Mouse (Mus musculus): ENCODE measurements around the gene Cdk5. TPM values are rescaled to one million over a fixed set of nuclear protein-coding genes. Genes with fewer than 3 reads are reported as not detected.

Gene Cdk5
- total RNA-seq, 2 experiments from 2014 or later = 12.4 to 13.4 TPM

DNA sequence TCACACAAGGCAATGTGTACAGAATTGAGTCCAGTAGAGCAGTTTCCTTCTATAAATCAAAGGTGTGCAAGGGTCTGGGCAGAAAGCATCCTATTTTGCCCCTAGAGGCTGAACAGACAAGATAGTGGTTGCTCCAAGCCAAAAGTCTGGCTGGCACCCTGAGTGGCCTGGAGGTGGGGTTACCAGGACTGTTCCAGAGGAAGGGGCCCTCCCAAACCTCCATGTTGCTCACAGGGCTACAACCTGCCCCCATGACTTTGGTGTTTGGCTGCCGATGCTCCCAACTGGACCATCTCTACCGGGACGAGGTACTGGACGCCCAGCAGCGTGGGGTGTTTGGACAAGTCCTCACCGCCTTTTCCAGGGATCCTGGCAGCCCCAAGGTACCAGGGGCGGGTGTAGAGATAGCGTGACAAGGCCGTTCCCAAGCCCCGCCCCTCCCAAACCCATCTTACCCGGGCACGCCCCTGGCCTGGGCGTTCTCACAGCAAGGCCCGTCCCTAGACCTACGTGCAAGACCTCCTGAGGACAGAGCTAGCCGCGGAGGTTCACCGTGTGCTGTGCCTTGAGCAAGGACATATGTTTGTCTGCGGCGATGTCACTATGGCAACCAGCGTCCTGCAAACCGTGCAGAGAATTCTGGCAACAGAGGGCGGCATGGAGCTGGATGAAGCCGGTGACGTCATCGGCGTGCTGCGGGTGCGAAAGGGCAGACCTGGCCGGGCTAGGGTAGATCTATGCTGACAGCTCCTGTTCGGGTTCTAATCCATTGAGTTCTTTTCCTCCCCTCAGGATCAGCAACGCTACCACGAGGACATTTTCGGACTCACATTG is 40.1 kb downstream of the Cdk5 start:
- intact Hi-C loops (cut with DNase I; ENCODE audit: low total_unique reads) = no loop called here
- DNase-seq = peak; percentile 83

DNA sequence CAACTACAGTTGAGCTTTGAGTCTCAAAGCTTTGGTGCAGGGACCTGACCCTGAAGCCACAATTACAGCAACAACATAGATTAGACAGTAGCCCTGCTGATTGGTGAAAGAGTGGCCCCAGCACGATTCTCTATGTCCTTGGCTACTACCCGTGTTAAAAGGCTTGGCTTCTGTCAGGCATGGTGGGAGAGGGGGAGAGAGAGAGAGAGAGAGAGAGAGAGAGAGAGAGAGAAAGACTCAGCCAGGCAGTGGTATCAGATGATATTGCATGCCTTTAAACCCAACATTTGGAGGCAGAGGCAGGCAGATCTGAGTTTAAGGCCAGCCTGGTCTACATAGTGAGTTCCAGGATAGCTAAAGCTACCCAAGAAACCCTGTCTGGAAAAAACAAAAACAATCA is 41.3 kb downstream of the Cdk5 start:
- DNase-seq = no peak
- intact Hi-C loops (cut with DNase I; ENCODE audit: low total_unique reads) = no loop called here

DNA sequence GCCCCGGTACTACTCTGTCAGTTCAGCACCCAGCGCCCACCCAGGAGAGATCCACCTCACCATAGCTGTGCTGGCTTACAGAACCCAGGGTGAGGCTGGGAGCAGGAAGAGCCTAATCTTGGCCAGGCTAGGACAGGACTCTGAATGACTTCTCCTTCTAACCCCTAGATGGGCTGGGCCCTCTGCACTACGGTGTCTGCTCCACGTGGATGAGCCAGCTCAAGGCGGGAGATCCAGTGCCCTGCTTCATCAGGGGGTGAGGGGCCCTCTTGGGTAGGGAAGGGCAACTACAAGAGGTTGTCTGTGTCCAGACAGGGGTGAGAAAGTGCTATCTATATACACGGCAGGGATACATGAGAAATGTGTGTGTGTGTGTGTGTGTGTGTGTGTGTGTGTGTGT is 41.8 kb downstream of the Cdk5 start:
- DNase-seq = no peak
- intact Hi-C loops (cut with DNase I; ENCODE audit: low total_unique reads) = no loop called here

DNA sequence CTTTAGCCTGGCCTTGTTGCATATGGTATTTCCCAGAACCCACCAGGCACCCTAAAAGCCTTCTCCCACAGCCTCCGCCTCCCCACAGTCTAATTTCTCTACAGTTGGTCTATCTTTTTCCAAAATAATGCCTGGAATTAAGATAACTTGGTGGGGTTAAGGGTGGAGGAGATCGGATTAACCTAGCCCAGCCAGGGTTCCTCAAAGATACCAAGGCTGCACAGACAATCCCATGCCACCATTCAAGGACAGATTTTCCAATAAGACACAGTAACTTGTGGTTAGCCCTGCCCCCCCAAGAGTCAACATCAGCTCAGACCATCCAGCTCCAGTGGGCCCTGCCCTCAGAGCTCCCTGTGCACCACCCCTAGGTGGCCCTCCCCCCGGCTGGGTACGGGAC is 42.8 kb downstream of the Cdk5 start:
- no peak for DNase-seq
- intact Hi-C loops (cut with DNase I; ENCODE audit: low total_unique reads) = no loop called here

DNA sequence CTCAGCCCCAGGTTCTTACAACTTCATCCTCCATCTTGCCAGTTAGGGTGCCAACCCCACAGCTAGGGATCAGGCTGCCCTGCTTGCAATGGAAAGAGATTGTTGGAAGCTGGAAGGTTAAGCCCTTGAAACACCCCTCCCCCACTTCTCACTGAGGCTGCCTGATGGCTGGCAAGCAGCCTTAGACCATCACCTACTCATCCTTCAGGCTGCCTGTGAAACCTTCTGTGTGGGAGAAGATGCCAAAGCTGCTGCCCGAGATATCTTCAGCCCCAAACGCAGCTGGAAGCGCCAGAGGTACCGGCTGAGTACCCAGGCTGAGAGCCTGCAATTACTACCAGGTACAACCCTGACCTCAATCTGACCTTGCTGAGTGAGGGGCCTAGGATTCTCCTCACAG is 43.8 kb downstream of the Cdk5 start:
- intact Hi-C loops (cut with DNase I; ENCODE audit: low total_unique reads) = no loop called here
- no peak for DNase-seq

DNA sequence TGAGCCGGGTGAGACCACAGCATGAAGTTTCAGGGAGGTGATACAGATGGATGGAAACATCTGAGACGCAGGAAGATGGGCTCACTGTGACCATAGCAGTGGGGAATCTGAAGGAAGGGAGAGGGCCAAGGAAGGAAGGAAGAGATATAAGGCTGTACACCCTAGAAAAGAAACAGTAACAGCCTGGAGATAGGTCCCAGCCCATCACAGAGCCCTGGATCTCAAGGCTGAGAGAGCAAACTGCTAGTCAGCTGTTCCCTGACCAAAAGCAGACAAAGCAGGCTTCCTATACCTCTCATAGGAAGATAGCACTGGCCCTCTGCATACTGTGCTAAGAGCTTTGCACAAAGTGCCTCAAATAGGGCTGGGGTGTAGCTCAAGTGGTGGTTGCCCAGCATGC is 44.6 kb downstream of the Cdk5 start:
- intact Hi-C loops (cut with DNase I; ENCODE audit: low total_unique reads) = no loop called here
- no peak for DNase-seq

DNA sequence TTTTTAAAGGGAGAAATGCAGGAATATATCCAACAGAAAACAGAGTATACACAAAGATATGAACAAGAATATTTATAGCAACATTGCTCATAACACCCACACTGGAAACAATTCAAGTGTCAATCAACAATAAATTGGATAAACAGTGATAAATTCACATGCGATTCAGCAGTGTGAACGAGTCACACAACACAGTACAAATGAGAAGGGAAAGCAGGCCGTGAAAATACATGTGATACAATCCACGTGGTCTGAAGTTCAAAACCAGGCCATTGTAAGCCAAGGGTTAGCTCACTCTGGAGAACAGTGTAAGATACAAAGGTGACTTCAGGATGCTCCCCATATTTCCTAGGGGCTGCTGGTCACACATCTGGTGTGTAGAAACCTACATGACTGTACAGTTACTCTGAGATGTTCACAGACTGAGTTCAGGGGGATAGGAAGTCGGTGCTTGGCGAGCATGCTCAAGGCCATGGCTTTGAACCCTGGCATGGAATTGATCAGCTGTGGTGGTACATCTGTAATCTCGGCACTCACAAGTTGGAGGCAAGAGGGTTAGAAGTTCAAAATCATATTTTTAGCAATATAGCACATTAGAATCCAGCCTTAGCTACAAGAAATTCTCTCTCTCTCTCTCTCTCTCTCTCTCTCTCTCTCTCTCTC is 48.5 kb downstream of the Cdk5 start:
- intact Hi-C loops (cut with DNase I; ENCODE audit: low total_unique reads) = no loop called here
- DNase-seq = no peak

DNA sequence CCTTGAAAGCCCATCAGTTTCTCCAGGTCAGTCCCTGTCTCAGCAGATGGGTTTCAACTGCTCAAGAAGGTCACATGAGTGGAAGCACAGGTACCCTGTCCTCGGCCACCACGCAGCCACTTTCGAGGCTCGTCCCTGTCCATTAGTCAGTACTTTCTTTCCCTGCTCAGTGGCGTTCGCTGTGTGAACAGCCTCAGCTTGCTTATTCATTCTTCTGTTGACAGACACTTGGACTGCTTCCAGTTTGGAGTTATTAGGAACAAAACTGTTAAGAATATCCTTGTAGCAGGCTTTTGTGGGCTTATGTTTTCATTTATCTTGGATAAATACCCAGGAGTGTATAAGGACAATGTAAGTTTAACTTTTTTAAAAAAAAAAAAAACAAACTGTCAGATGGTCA is 49.1 kb downstream of the Cdk5 start:
- intact Hi-C loops (cut with DNase I; ENCODE audit: low total_unique reads) = no loop called here
- no peak for DNase-seq

DNA sequence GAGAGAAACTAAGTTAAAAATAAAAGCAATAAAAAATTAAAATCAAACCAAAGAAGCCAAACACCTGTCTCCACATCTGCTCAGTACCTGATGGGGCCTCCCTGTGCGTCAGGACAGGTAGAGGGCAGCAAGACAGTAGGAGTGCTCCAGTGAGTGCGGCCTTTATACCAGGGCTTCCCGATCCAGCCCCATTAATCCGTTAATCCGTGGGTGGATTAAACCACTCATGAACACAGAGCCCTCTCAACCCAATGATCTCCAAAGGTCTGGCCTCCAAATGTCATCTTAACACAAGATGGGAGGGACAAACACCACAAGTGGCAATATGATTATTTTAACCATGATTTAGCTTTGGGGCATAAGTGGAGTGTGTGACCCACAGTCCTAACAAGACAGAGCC is 49.5 kb downstream of the Cdk5 start:
- intact Hi-C loops (cut with DNase I; ENCODE audit: low total_unique reads) = no loop called here
- no peak for DNase-seq

DNA sequence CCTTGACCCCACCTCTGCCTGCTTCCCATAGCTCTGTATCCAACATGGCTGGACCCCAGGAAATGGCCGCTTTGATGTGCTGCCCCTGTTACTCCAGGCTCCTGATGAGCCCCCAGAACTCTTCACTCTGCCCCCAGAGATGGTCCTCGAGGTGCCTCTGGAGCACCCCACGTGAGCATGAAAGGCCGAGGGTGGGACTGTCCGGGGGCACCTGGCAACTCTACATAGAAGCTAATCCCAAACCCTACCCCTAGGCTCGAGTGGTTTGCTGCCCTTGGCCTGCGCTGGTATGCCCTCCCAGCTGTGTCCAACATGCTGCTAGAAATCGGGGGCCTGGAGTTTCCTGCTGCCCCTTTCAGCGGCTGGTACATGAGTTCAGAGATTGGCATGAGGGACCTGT is 53.6 kb downstream of the Cdk5 start:
- DNase-seq = no peak

More for the DNA sequence above, 53.6 kb downstream of the Cdk5 start:
- intact Hi-C loops (cut with DNase I; ENCODE audit: low total_unique reads) = no loop called here

Other genes starting within 250 kb of the Cdk5 start
- 1 to 10 TPM; 1.8 to 4.2 TPM for gene Kcnh2, start 71.9 kb downstream of the Cdk5 start, total RNA-seq (2021)
- 10 to 100 TPM in 1 of 2 experiments, 1 to 10 TPM in 1; 8.6 to 10.6 TPM for gene Nos3, start 58.7 kb downstream of the Cdk5 start, total RNA-seq (2021)
- gene Atg9b, start 31.4 kb downstream of the Cdk5 start, total RNA-seq (2021) = under 1 TPM; 0.11 to 0.14 TPM
- gene Abcb8, start 29.9 kb downstream of the Cdk5 start, total RNA-seq (2021) = 10 to 100 TPM; 36.2 to 43.6 TPM
- gene Asic3, start 10.1 kb downstream of the Cdk5 start, total RNA-seq (2021) = under 1 TPM in 1 of 2 experiments, not detected in 1; 0.29 TPM
- 10 to 100 TPM; 21.7 to 22.8 TPM for gene Slc4a2, start 307 bp upstream of the Cdk5 start, total RNA-seq (2021)
- gene Fastk, start 21.8 kb upstream of the Cdk5 start, total RNA-seq (2021) = 100 to 1,000 TPM; 132 to 146 TPM
- gene Tmub1, start 24.3 kb upstream of the Cdk5 start, total RNA-seq (2021) = 10 to 100 TPM; 11.4 to 13.7 TPM
- gene Agap3, start 28.6 kb upstream of the Cdk5 start, total RNA-seq (2021) = 10 to 100 TPM; 44.7 to 49.8 TPM
- gene Gbx1, start 103.7 kb upstream of the Cdk5 start, total RNA-seq (2021) = not detected
- 10 to 100 TPM; 36.2 to 38.4 TPM for gene Asb10, start 117.4 kb upstream of the Cdk5 start, total RNA-seq (2021)
- not detected for gene 4931409K22Rik, start 133.3 kb upstream of the Cdk5 start, total RNA-seq (2021)
- gene Abcf2, start 153.9 kb upstream of the Cdk5 start, total RNA-seq (2021) = 10 to 100 TPM; 78.5 to 84.4 TPM
- gene Chpf2, start 163.2 kb upstream of the Cdk5 start, total RNA-seq (2021) = 10 to 100 TPM; 15.8 to 17.9 TPM
- 100 to 1,000 TPM in 1 of 2 experiments, 10 to 100 TPM in 1; 95.1 to 113 TPM for gene Smarcd3, start 200.9 kb upstream of the Cdk5 start, total RNA-seq (2021)